Mouse (Mus musculus) myocyte (in vitro differentiated cells): ENCODE data around the gene Sema3a. TPM values are rescaled to one million over a fixed set of nuclear protein-coding genes. Genes with fewer than 3 reads are reported as not detected.

Experiments used
- H3K27me3 ChIP-seq: one replicate; pipeline ENCODE4 v1.6.1; 2011; ENCODE audit not compliant: control insufficient read depth, insufficient read depth, insufficient read length
- H3K36me3 ChIP-seq: one replicate; pipeline ENCODE4 v1.6.1; 2011; ENCODE audit not compliant: control insufficient read depth, insufficient read depth
- H3K4me2 ChIP-seq: one replicate; pipeline ENCODE4 v1.6.1; 2011; ENCODE audit warnings: low read depth, control low read depth
- H3K4me3 ChIP-seq: one replicate; pipeline ENCODE4 v1.5.1; 2011; ENCODE audit warnings: mild to moderate bottlenecking, control low read depth, moderate library complexity
- H3K79me2 ChIP-seq: one replicate; pipeline ENCODE4 v1.6.1; 2011; ENCODE audit not compliant: control insufficient read depth, insufficient read depth
- H3ac ChIP-seq: one replicate; pipeline ENCODE4 v1.6.1; 2011; ENCODE audit not compliant: control insufficient read depth, insufficient read length
- CEBPB ChIP-seq: IDR thresholded peaks from 2 replicates; pipeline ENCODE4 v1.6.1; 2011; ENCODE audit warnings: mild to moderate bottlenecking, moderate library complexity; ENCODE audit not compliant: poor library complexity, insufficient read depth, severe bottlenecking
- E2F4 ChIP-seq: IDR thresholded peaks from one replicate; pipeline ENCODE4 v1.6.1; 2011; ENCODE audit warnings: mild to moderate bottlenecking, control low read depth, moderate library complexity; ENCODE audit not compliant: insufficient read depth
- MAX ChIP-seq: IDR thresholded peaks from one replicate; pipeline ENCODE4 v1.6.1; 2011; ENCODE audit warnings: low read depth, mild to moderate bottlenecking, control low read depth
- MYOD1 ChIP-seq, 3 experiments: IDR thresholded peaks; one replicate each; pipeline ENCODE4 v1.6.1; 2011; ENCODE audit warnings: control low read depth in 2 of 3, low read depth in 2 of 3, mild to moderate bottlenecking in 2 of 3, moderate library complexity in 1 of 3; ENCODE audit not compliant: insufficient read length in 2 of 3, control insufficient read depth in 1 of 3
- MYOG ChIP-seq, 3 experiments: IDR thresholded peaks; one replicate each; pipeline ENCODE4 v1.6.1; 2011; ENCODE audit warnings: control low read depth in 2 of 3, low read depth in 2 of 3, mild to moderate bottlenecking in 2 of 3; ENCODE audit not compliant: insufficient read length in 2 of 3, control insufficient read depth in 1 of 3, insufficient read depth in 1 of 3
- POLR2A ChIP-seq: IDR thresholded peaks from one replicate; pipeline ENCODE4 v1.6.1; 2011; ENCODE audit warnings: low read depth, mild to moderate bottlenecking, control low read depth, moderate library complexity; ENCODE audit not compliant: insufficient read length
- POLR2AphosphoS2 ChIP-seq: IDR thresholded peaks from one replicate; pipeline ENCODE4 v1.6.1; 2011; ENCODE audit warnings: low read depth, control low read depth; ENCODE audit not compliant: insufficient read length
- REST ChIP-seq: IDR thresholded peaks from one replicate; pipeline ENCODE4 v1.6.1; 2011; ENCODE audit warnings: mild to moderate bottlenecking, control low read depth, moderate library complexity; ENCODE audit not compliant: insufficient read depth, insufficient read length
- SRF ChIP-seq: IDR thresholded peaks from one replicate; pipeline ENCODE4 v1.6.1; 2011; ENCODE audit warnings: low read depth; ENCODE audit not compliant: control insufficient read depth, insufficient read length
- TCF12 ChIP-seq: IDR thresholded peaks from one replicate; pipeline ENCODE4 v1.6.1; 2011; ENCODE audit warnings: mild to moderate bottlenecking, control low read depth; ENCODE audit not compliant: poor library complexity, insufficient read depth, severe bottlenecking
- TCF3 ChIP-seq: IDR thresholded peaks from one replicate; pipeline ENCODE4 v1.6.1; 2011; ENCODE audit warnings: low read depth, control low read depth; ENCODE audit not compliant: insufficient read length
- USF1 ChIP-seq: IDR thresholded peaks from one replicate; pipeline ENCODE4 v1.6.1; 2011; ENCODE audit warnings: low read depth, mild to moderate bottlenecking, control low read depth, moderate library complexity
- polyA plus RNA-seq: library from polyadenylated mRNA; unstranded; fragments of >200 nt; fragmentation: generic; extraction: Trizol; gene quantifications from one replicate; pipeline ENCODE4 v1.2.1, GENCODE M21; 2012; ENCODE audit warnings: missing spikeins

Gene Sema3a
- polyA plus RNA-seq, 1 experiment: 7.2 TPM

GRCm38 (mm10) chr5:13151002-13151401 is 25.8 kb downstream of the Sema3a start:
- Histone ChIP-seq H3K27me3 (no peaks in the 10 kb centered on the region), H3K4me2 (no peak overlapping the region), H3K79me2 (no peaks in the 10 kb centered on the region), H3K4me3 (no peak overlapping the region), H3ac (no peak overlapping the region), H3K36me3 (no peaks in the 10 kb centered on the region)
- TF ChIP-seq SRF (no peak), MAX (no peak)

GRCm38 (mm10) chr5:13157761-13158612 is 32.8 kb downstream of the Sema3a start:
- TF ChIP-seq REST (no peak), MAX (no peak), CEBPB (no peak), POLR2A (no peak), TCF3 (no peak), E2F4 (no peak), SRF (no peak), POLR2AphosphoS2 (no peak), USF1 (no peak), MYOD1 (IDR thresholded peaks at IDR 0.05; ENCODE audit: control insufficient read depth in 1 of 3, insufficient read length in 2 of 3, low read depth in 2 of 3) (no peak), MYOG (IDR thresholded peaks at IDR 0.05; ENCODE audit: control insufficient read depth in 1 of 3, insufficient read depth in 1 of 3, insufficient read length in 2 of 3, low read depth in 2 of 3) (no peak), TCF12 (no peak)

GRCm38 (mm10) chr5:13182186-13182585 is 57.0 kb downstream of the Sema3a start:
- H3K4me3 ChIP-seq: no peak overlapping the region
- H3ac ChIP-seq: no peak overlapping the region
- TF ChIP-seq TCF12 (no peak), MYOG (IDR thresholded peaks at IDR 0.05; ENCODE audit: control insufficient read depth in 1 of 3, insufficient read depth in 1 of 3, insufficient read length in 2 of 3, low read depth in 2 of 3) (peak in 1 of 3 experiments; percentile 68)
- no peaks in the 10 kb centered on the region for H3K27me3 ChIP-seq
- no peaks in the 10 kb centered on the region for H3K79me2 ChIP-seq
- no peaks in the 10 kb centered on the region for H3K36me3 ChIP-seq
- no peak overlapping the region for H3K4me2 ChIP-seq

More at GRCm38 (mm10) chr5:13157761-13158612, 32.8 kb downstream of the Sema3a start:
- no peaks in the 10 kb centered on the region for H3K36me3 ChIP-seq
- H3K27me3 ChIP-seq: no peaks in the 10 kb centered on the region
- H3K4me3 ChIP-seq: no peak overlapping the region
- H3ac ChIP-seq: no peak overlapping the region
- no peak overlapping the region for H3K4me2 ChIP-seq
- H3K79me2 ChIP-seq: no peaks in the 10 kb centered on the region

- no peak overlapping the region for H3K4me2 ChIP-seq
- no peak for TF ChIP-seq TCF3
- no peak for TF ChIP-seq E2F4
- no peak for TF ChIP-seq USF1
- TF ChIP-seq MYOG (IDR thresholded peaks at IDR 0.05; ENCODE audit: control insufficient read depth in 1 of 3, insufficient read depth in 1 of 3, insufficient read length in 2 of 3, low read depth in 2 of 3): no peak
- TF ChIP-seq POLR2A: no peak
- no peak for TF ChIP-seq TCF12
- no peak for TF ChIP-seq MAX
- TF ChIP-seq REST: no peak
- no peak for TF ChIP-seq CEBPB
- TF ChIP-seq SRF: no peak
- no peak for TF ChIP-seq MYOD1 (IDR thresholded peaks at IDR 0.05; ENCODE audit: control insufficient read depth in 1 of 3, insufficient read length in 2 of 3, low read depth in 2 of 3)
- no peak for TF ChIP-seq POLR2AphosphoS2
- H3K27me3 ChIP-seq: no peaks in the 10 kb centered on the region
- H3K36me3 ChIP-seq: no peaks in the 10 kb centered on the region
- no peak overlapping the region for H3K4me3 ChIP-seq
- H3K79me2 ChIP-seq: no peaks in the 10 kb centered on the region
- no peak overlapping the region for H3ac ChIP-seq
Observed at GRCm38 (mm10) chr5:13197886-13198285, 72.7 kb downstream of the Sema3a start.

- Histone ChIP-seq H3ac (no peak overlapping the region), H3K4me3 (no peak overlapping the region)
- TF ChIP-seq E2F4 (no peak), CEBPB (no peak), USF1 (no peak), SRF (no peak), TCF3 (no peak), MYOD1 (IDR thresholded peaks at IDR 0.05; ENCODE audit: control insufficient read depth in 1 of 3, insufficient read length in 2 of 3, low read depth in 2 of 3) (no peak)
Observed at GRCm38 (mm10) chr5:13199709-13200108, 74.5 kb downstream of the Sema3a start.

More at GRCm38 (mm10) chr5:13199709-13200108, 74.5 kb downstream of the Sema3a start:
- no peak overlapping the region for H3K4me2 ChIP-seq
- H3K36me3 ChIP-seq: no peaks in the 10 kb centered on the region
- H3K79me2 ChIP-seq: no peaks in the 10 kb centered on the region
- H3K27me3 ChIP-seq: no peaks in the 10 kb centered on the region
